Mouse (Mus musculus): ENCODE results near the gene Gm14190.

- TF ChIP-seq POLR2A (IDR thresholded peaks at IDR 0.05; ENCODE audit: extremely low read depth, insufficient read depth, low read length) (no peak), CTCF (IDR thresholded peaks at IDR 0.05; ENCODE audit: low read depth, low read length) (no peak)
Observed at GRCm38 (mm10) chr11:99659256-99659655, 31.3 kb downstream of the Gm14190 start.
